Mouse (Mus musculus): Measurements from ENCODE around the gene Atad3a. TPM values are rescaled to one million over a fixed set of nuclear protein-coding genes. Genes with fewer than 3 reads are reported as not detected.

The Atad3a gene
- polyA plus RNA-seq, 1 experiment from 2014 or later = 89.0 TPM

- H3K9ac ChIP-seq (ENCODE audit: low read length) = no peak overlapping the region
Observed at GRCm38 (mm10) chr4:155708988-155709387, 51.9 kb downstream of the Atad3a start.

DNA sequence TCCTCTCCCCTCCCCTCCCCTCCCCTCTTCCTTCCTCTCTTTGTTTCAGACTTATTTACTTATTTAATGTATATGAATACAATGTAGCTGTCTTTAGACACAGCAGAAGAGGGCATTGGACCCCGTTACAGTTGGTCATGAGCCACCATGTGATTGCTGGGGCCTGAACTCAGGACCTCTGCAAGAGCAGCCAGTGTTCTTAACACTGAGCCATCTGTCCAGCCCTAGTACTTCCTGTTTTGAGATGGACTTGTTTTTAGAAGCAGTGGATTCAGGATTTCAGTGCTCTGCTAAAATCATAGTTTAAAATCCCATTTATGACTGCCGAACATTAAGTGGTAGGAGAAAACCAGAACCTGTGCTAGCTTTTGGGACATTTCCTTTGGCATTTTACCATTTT is 52.3 kb downstream of the Atad3a start:
- H3K27me3 ChIP-seq (ENCODE audit: control insufficient read depth, insufficient read depth, low read length) = no peaks in the 10 kb centered on the region
- no peaks in the 10 kb centered on the region for H3K9me3 ChIP-seq (ENCODE audit: control insufficient read depth, low read length)
- no peak overlapping the region for H3K4me2 ChIP-seq (ENCODE audit: low read length)
- no peak overlapping the region for H3K9ac ChIP-seq (ENCODE audit: low read length)
- H3K36me3 ChIP-seq (ENCODE audit: control insufficient read depth, insufficient read depth, low read length) = peaks cover 7% of the 10 kb centered on the region; the same call in 1 of the 2 replicates
- peaks cover 5 to 22% of the 10 kb centered on the region in 2 experiments for H3K4me1 ChIP-seq (ENCODE audit: control insufficient read depth in 2 of 2, insufficient read depth in 2 of 2, low read length in 2 of 2)
- H3K4me3 ChIP-seq (ENCODE audit: control insufficient read depth in 1 of 2, insufficient read depth in 1 of 2, low read depth in 1 of 2, low read length in 2 of 2) = no peak overlapping the region
- WGBS = 75% methylated on average over 2 of the region's 2 CpGs
- ATAC-seq (ENCODE audit: insufficient number of reproducible peaks, insufficient read depth, low FRiP score, low read depth) = no peak
- no peak overlapping the region for H3K27ac ChIP-seq (replicated peaks in 1 of 2; ENCODE audit: control insufficient read depth in 1 of 2, insufficient read depth in 1 of 2, low read depth in 2 of 2, low read length in 2 of 2)

More at GRCm38 (mm10) chr4:155708988-155709387, 51.9 kb downstream of the Atad3a start:
- Histone ChIP-seq H3K36me3 (ENCODE audit: control insufficient read depth, insufficient read depth, low read length) (peaks cover 7% of the 10 kb centered on the region; the same call in 1 of the 2 replicates), H3K4me2 (ENCODE audit: low read length) (no peak overlapping the region), H3K9me3 (ENCODE audit: control insufficient read depth, low read length) (no peaks in the 10 kb centered on the region), H3K4me3 (ENCODE audit: control insufficient read depth in 1 of 2, insufficient read depth in 1 of 2, low read depth in 1 of 2, low read length in 2 of 2) (no peak overlapping the region), H3K27ac (replicated peaks in 1 of 2; ENCODE audit: control insufficient read depth in 1 of 2, insufficient read depth in 1 of 2, low read depth in 2 of 2, low read length in 2 of 2) (no peak overlapping the region), H3K4me1 (ENCODE audit: control insufficient read depth in 2 of 2, insufficient read depth in 2 of 2, low read length in 2 of 2) (peaks cover 5 to 22% of the 10 kb centered on the region in 2 experiments), H3K27me3 (ENCODE audit: control insufficient read depth, insufficient read depth, low read length) (no peaks in the 10 kb centered on the region)
- ATAC-seq (ENCODE audit: insufficient number of reproducible peaks, insufficient read depth, low FRiP score, low read depth) = no peak

DNA sequence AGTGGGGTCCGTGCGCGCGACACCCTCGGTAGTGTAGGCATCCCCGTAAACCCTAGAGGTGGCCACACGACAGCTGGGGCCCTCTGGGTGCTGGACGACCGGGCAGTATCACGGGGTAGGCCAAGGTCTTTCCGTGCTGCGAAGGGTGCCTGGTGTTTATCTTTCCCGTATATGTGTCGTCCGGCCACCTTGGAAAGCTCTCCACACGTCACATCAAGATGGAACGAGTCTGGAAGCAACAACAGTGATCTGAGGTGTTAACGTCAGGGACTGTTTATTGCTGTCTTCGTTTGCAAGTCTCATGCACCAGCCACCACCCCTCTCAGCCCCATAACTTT is 55.3 kb downstream of the Atad3a start:
- no peak for ATAC-seq (ENCODE audit: insufficient number of reproducible peaks, insufficient read depth, low FRiP score, low read depth)

GRCm38 (mm10) chr4:155704721-155705591 is 55.9 kb downstream of the Atad3a start, which contains the start of gene Ssu72:
Gene Ssu72 (plus strand): TSS chr4:155704800.
- no peaks in the 10 kb centered on the region for H3K27me3 ChIP-seq (ENCODE audit: control insufficient read depth, insufficient read depth, low read length)
- under 1% methylated on average over 82 of the region's 83 CpGs for WGBS
- H3K4me3 ChIP-seq (ENCODE audit: control insufficient read depth in 1 of 2, insufficient read depth in 1 of 2, low read depth in 1 of 2, low read length in 2 of 2) = peak within 1 kb of the TSS; percentile 61 to 84
- H3K9ac ChIP-seq (ENCODE audit: low read length) = peak within 1 kb of the TSS; percentile 87
- peak within 1 kb of the TSS; percentile 91 to 95 for H3K27ac ChIP-seq (replicated peaks in 1 of 2; ENCODE audit: control insufficient read depth in 1 of 2, insufficient read depth in 1 of 2, low read depth in 2 of 2, low read length in 2 of 2)
- peak within 1 kb of the TSS; percentile 76 for H3K4me2 ChIP-seq (ENCODE audit: low read length)
- peak; percentile 93 for ATAC-seq (ENCODE audit: insufficient number of reproducible peaks, insufficient read depth, low FRiP score, low read depth)
- no peaks in the 10 kb centered on the region for H3K9me3 ChIP-seq (ENCODE audit: control insufficient read depth, low read length)
- peaks cover 7% of the 10 kb centered on the region; the same call in 1 of the 2 replicates for H3K36me3 ChIP-seq (ENCODE audit: control insufficient read depth, insufficient read depth, low read length)
- peaks cover 5 to 22% of the 10 kb centered on the region in 2 experiments for H3K4me1 ChIP-seq (ENCODE audit: control insufficient read depth in 2 of 2, insufficient read depth in 2 of 2, low read length in 2 of 2)

More for the DNA sequence above, 55.3 kb downstream of the Atad3a start:
- Histone ChIP-seq H3K27ac (replicated peaks in 1 of 2; ENCODE audit: control insufficient read depth in 1 of 2, insufficient read depth in 1 of 2, low read depth in 2 of 2, low read length in 2 of 2) (peak overlapping the region; percentile 81 to 95), H3K27me3 (ENCODE audit: control insufficient read depth, insufficient read depth, low read length) (no peaks in the 10 kb centered on the region), H3K4me2 (ENCODE audit: low read length) (peak overlapping the region; percentile 76), H3K9ac (ENCODE audit: low read length) (peak overlapping the region; percentile 87), H3K9me3 (ENCODE audit: control insufficient read depth, low read length) (no peaks in the 10 kb centered on the region), H3K4me1 (ENCODE audit: control insufficient read depth in 2 of 2, insufficient read depth in 2 of 2, low read length in 2 of 2) (peaks cover 5 to 22% of the 10 kb centered on the region in 2 experiments), H3K4me3 (ENCODE audit: control insufficient read depth in 1 of 2, insufficient read depth in 1 of 2, low read depth in 1 of 2, low read length in 2 of 2) (peak overlapping the region; percentile 61 to 84), H3K36me3 (ENCODE audit: control insufficient read depth, insufficient read depth, low read length) (peaks cover 7% of the 10 kb centered on the region; the same call in 1 of the 2 replicates)
- under 1% methylated on average over 19 of the region's 19 CpGs for WGBS

DNA sequence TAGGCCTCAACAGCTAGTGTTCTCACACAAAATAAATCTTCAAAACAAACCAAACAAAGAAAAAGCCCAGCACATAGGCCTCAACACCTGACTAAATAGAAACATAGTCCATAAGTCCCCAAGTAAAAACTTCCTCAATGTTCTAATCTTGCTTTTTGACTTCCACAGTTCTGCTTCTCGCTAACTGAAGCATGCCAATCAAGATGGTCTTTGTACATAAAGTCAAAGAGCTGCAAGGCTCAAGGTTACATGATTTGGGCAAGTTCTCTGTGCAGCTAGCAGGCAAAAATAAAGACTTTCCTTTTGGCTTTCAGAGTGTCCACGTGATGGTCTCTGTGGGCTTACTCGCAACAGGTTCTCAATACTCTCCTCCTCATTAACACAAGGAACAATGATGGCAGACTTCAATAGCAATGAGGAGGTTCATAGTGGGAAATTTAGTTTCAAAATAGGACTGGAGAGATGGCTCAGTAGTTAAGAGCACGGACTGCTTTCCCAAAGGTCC is 57.4 kb downstream of the Atad3a start:
- H3K9me3 ChIP-seq (ENCODE audit: control insufficient read depth, low read length) = no peaks in the 10 kb centered on the region
- H3K4me1 ChIP-seq (ENCODE audit: control insufficient read depth in 2 of 2, insufficient read depth in 2 of 2, low read length in 2 of 2) = peaks cover 5 to 18% of the 10 kb centered on the region in 2 experiments; a peak in 3 of 4 replicates
- no peak overlapping the region for H3K9ac ChIP-seq (ENCODE audit: low read length)
- peaks cover 7% of the 10 kb centered on the region; the same call in 1 of the 2 replicates for H3K36me3 ChIP-seq (ENCODE audit: control insufficient read depth, insufficient read depth, low read length)
- H3K4me2 ChIP-seq (ENCODE audit: low read length) = no peak overlapping the region
- H3K27ac ChIP-seq (replicated peaks in 1 of 2; ENCODE audit: control insufficient read depth in 1 of 2, insufficient read depth in 1 of 2, low read depth in 2 of 2, low read length in 2 of 2) = no peak overlapping the region
- H3K27me3 ChIP-seq (ENCODE audit: control insufficient read depth, insufficient read depth, low read length) = no peaks in the 10 kb centered on the region
- no peak overlapping the region for H3K4me3 ChIP-seq (ENCODE audit: control insufficient read depth in 1 of 2, insufficient read depth in 1 of 2, low read depth in 1 of 2, low read length in 2 of 2)
- ATAC-seq (ENCODE audit: insufficient number of reproducible peaks, insufficient read depth, low FRiP score, low read depth) = no peak
- 94% methylated on average over 4 of the region's 4 CpGs for WGBS

GRCm38 (mm10) chr4:155700425-155700824 is 60.5 kb downstream of the Atad3a start:
- no peaks in the 10 kb centered on the region for H3K36me3 ChIP-seq (ENCODE audit: control insufficient read depth, insufficient read depth, low read length)
- no peak for ATAC-seq (ENCODE audit: insufficient number of reproducible peaks, insufficient read depth, low FRiP score, low read depth)
- no peak overlapping the region for H3K4me2 ChIP-seq (ENCODE audit: low read length)
- H3K4me3 ChIP-seq (ENCODE audit: control insufficient read depth in 1 of 2, insufficient read depth in 1 of 2, low read depth in 1 of 2, low read length in 2 of 2) = no peak overlapping the region
- H3K9me3 ChIP-seq (ENCODE audit: control insufficient read depth, low read length) = no peaks in the 10 kb centered on the region
- H3K27ac ChIP-seq (replicated peaks in 1 of 2; ENCODE audit: control insufficient read depth in 1 of 2, insufficient read depth in 1 of 2, low read depth in 2 of 2, low read length in 2 of 2) = no peak overlapping the region
- peaks cover 9% of the 10 kb centered on the region; the same call in 1 of the 2 replicates for H3K27me3 ChIP-seq (ENCODE audit: control insufficient read depth, insufficient read depth, low read length)
- no peak overlapping the region for H3K9ac ChIP-seq (ENCODE audit: low read length)
- H3K4me1 ChIP-seq (ENCODE audit: control insufficient read depth in 2 of 2, insufficient read depth in 2 of 2, low read length in 2 of 2) = peaks cover 3 to 6% of the 10 kb centered on the region in 2 experiments; a peak in 2 of 4 replicates

GRCm38 (mm10) chr4:155696261-155697255 is 64.3 kb downstream of the Atad3a start:
- no peaks in the 10 kb centered on the region for H3K36me3 ChIP-seq (ENCODE audit: control insufficient read depth, insufficient read depth, low read length)
- no peak overlapping the region for H3K4me3 ChIP-seq (ENCODE audit: control insufficient read depth in 1 of 2, insufficient read depth in 1 of 2, low read depth in 1 of 2, low read length in 2 of 2)
- peak overlapping the region; percentile 21; the same call in 1 of the 2 replicates for H3K9ac ChIP-seq (ENCODE audit: low read length)
- no peak overlapping the region for H3K27ac ChIP-seq (replicated peaks in 1 of 2; ENCODE audit: control insufficient read depth in 1 of 2, insufficient read depth in 1 of 2, low read depth in 2 of 2, low read length in 2 of 2)
- no peak overlapping the region for H3K4me2 ChIP-seq (ENCODE audit: low read length)
- H3K4me1 ChIP-seq (ENCODE audit: control insufficient read depth in 2 of 2, insufficient read depth in 2 of 2, low read length in 2 of 2) = peaks cover 0 to 3% of the 10 kb centered on the region in 2 experiments; a peak in 3 of 4 replicates
- H3K9me3 ChIP-seq (ENCODE audit: control insufficient read depth, low read length) = no peaks in the 10 kb centered on the region
- ATAC-seq (ENCODE audit: insufficient number of reproducible peaks, insufficient read depth, low FRiP score, low read depth) = no peak
- H3K27me3 ChIP-seq (ENCODE audit: control insufficient read depth, insufficient read depth, low read length) = peaks cover 17% of the 10 kb centered on the region; the same call in 1 of the 2 replicates
- WGBS = 61% methylated on average over 16 of the region's 16 CpGs
